Mouse (Mus musculus): Measurements from ENCODE around the gene Zcchc17. TPM values are rescaled to one million over a fixed set of nuclear protein-coding genes. Genes with fewer than 3 reads are reported as not detected.

The Zcchc17 gene
- polyA plus RNA-seq, 1 experiment from 2014 or later: 50.2 TPM

DNA sequence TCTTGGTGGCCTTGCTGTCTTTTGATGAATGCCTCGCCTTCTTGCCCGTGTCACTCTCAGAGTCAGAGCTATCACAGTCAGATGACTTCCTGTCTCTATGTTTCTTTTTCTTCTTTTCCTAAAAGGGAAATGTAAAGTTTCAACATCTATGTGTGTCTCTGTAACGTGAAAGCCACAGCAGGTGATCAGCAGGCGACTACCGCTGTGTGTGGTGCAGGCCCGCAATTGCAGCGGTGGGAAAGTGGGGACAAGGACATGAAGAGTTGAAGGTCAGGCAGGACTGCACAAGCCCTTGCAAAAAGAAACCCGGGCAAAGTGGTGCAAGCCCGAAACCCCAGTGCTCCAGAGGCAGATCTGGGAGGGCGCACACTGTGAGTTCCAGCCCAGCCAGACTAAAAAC lies 43.1 kb downstream of the Zcchc17 start:
- H3K36me3 ChIP-seq: peaks cover 45% of the 10 kb centered on the region
- DNase-seq: no peak
- no peaks in the 10 kb centered on the region for H3K9me3 ChIP-seq (replicated peaks)
- 76% methylated on average over 10 of the region's 10 CpGs for WGBS (ENCODE audit: insufficient replicate concordance)
- H3K4me2 ChIP-seq: no peak overlapping the region
- no peak for ATAC-seq (ENCODE audit: low read depth)
- no peak overlapping the region for H3K27ac ChIP-seq
- no peak overlapping the region for H3K9ac ChIP-seq
- peaks cover 8% of the 10 kb centered on the region for H3K4me1 ChIP-seq (replicated peaks)
- peaks cover 8% of the 10 kb centered on the region for H3K27me3 ChIP-seq
- no peak overlapping the region for H3K4me3 ChIP-seq (replicated peaks)

DNA sequence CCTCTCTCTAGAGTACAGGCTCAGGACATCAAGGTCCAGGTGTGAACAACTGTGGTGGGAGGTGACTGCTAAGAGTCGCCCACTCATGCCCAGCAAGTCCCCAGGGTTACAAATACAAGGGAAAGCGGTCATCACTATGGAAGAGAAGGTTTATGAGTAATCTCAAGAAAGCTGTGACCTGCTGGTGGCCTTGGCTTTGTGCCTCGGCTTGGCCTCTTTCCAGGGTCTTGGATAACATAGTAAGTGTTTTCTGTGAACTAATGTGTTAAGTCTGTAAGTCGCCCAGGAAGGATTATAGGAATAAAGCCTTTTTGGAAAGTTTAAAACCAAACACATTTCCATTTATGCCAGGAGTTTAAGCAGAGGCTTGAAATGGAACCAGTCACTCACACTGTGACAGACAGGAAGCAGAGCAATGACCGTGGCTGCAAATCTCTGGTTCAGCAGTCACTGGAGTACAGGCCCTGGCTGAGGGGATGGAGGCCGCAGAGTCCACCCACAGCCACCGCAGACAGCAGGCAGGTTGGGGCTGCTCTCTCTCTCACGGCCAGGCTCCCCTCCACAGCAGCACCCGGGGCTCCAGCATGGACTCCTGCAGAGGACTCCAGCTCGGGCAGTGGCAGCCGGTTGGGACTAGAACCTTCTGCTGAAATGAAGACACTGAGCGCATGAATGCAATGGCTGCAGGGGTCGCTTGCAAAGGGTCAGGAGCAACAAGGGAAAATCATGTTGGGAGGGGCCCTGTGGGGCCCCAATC lies 43.8 kb downstream of the Zcchc17 start:
- Histone ChIP-seq H3K36me3 (peaks cover 41% of the 10 kb centered on the region), H3K27ac (no peak overlapping the region), H3K4me1 (replicated peaks) (0 out of 2 replicates have a peak, but pooled peaks cover 5% of the 10 kb centered on the region), H3K9ac (no peak overlapping the region), H3K4me3 (replicated peaks) (no peak overlapping the region), H3K9me3 (replicated peaks) (no peaks in the 10 kb centered on the region), H3K27me3 (peaks cover 16% of the 10 kb centered on the region), H3K4me2 (no peak overlapping the region)
- WGBS (ENCODE audit: insufficient replicate concordance): 79% methylated on average over 13 of the region's 13 CpGs
- no peak for DNase-seq
- ATAC-seq (ENCODE audit: low read depth): no peak

DNA sequence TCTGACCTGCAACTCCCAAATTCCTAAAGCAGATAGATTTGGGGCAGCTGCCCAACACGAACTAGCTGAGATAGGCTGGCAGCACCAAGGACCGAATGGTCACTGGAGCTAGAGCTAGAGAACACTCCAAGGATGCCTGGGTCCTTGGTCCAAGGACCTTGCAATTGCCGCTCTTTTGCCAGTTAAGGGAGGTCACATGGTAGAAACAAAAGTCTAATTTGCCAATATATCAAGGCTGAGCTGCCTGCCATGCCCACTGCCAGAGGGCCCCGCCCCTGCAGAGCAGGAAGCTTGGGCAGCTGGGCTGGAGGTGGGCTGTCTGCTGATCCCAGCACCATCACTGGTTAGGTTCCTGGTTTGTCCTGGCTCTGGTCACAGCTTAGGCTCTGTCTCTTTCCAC lies 46.2 kb downstream of the Zcchc17 start:
- no peak overlapping the region for H3K4me3 ChIP-seq (replicated peaks)
- no peak overlapping the region for H3K4me2 ChIP-seq
- H3K36me3 ChIP-seq: peaks cover 22% of the 10 kb centered on the region
- no peaks in the 10 kb centered on the region for H3K9me3 ChIP-seq (replicated peaks)
- DNase-seq (no peak), ATAC-seq (ENCODE audit: low read depth) (no peak)
- WGBS (ENCODE audit: insufficient replicate concordance): 71% methylated on average over 4 of the region's 4 CpGs
- H3K27me3 ChIP-seq: peaks cover 40% of the 10 kb centered on the region
- no peak overlapping the region for H3K27ac ChIP-seq
- H3K4me1 ChIP-seq (replicated peaks): peaks cover 10% of the 10 kb centered on the region
- no peak overlapping the region for H3K9ac ChIP-seq

DNA sequence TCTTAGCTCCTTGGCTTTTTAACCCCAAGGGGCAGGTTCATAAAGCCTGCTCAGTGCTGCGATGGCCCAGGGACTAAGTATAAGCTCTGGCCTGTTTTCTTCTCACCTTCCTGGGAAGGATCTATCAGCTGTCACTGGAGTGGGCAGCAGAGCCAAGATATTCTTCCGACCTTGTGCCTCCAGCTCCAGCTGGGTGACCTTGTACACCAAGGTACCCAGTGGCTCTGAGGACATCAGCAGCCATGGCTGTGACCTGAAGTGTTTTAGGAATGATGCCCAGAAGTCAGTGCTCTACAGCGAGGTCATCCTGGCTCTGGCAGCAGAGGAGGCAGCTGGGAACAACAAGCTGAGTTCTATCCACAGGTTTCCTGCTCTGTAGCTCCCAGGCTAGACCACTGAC lies 47.2 kb downstream of the Zcchc17 start:
- DNase-seq: no peak
- 73% methylated on average over 3 of the region's 3 CpGs for WGBS (ENCODE audit: insufficient replicate concordance)
- H3K4me3 ChIP-seq (replicated peaks): no peak overlapping the region
- ATAC-seq (ENCODE audit: low read depth): no peak
- H3K27ac ChIP-seq: no peak overlapping the region
- H3K36me3 ChIP-seq: peaks cover 21% of the 10 kb centered on the region
- H3K9me3 ChIP-seq (replicated peaks): no peaks in the 10 kb centered on the region
- H3K27me3 ChIP-seq: peaks cover 50% of the 10 kb centered on the region
- H3K9ac ChIP-seq: no peak overlapping the region
- peaks cover 21% of the 10 kb centered on the region for H3K4me1 ChIP-seq (replicated peaks)
- H3K4me2 ChIP-seq: no peak overlapping the region

DNA sequence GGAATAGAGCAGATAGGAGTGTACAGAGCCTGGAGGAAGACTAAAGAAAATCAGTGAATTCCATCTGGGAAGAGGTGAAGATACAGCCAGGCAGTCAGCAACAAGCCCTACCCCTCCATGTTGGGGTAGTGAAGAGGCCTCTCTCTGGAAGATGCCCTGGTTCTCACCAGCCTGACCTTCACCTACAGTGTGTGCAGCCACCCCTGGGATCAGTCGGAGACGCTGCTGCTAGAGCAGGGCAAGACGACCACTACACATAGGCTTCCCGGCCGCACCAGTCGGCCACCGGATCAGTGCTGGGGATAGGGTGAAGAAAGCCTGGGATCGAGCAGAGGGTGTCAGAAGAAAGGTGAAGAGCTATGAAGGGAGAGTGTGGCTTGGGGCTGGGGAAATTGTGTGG lies 50.5 kb downstream of the Zcchc17 start:
- no peak overlapping the region for H3K27ac ChIP-seq
- H3K4me1 ChIP-seq (replicated peaks): peaks cover 19% of the 10 kb centered on the region
- H3K4me2 ChIP-seq: no peak overlapping the region
- H3K9me3 ChIP-seq (replicated peaks): no peaks in the 10 kb centered on the region
- H3K27me3 ChIP-seq: peaks cover 79% of the 10 kb centered on the region
- peak overlapping the region; percentile 57 for H3K4me3 ChIP-seq (replicated peaks)
- peaks cover 3% of the 10 kb centered on the region; the same call in 1 of the 2 replicates for H3K36me3 ChIP-seq
- H3K9ac ChIP-seq: no peak overlapping the region
- DNase-seq (no peak), ATAC-seq (ENCODE audit: low read depth) (no peak)
- 42% methylated on average over 8 of the region's 8 CpGs for WGBS (ENCODE audit: insufficient replicate concordance)

DNA sequence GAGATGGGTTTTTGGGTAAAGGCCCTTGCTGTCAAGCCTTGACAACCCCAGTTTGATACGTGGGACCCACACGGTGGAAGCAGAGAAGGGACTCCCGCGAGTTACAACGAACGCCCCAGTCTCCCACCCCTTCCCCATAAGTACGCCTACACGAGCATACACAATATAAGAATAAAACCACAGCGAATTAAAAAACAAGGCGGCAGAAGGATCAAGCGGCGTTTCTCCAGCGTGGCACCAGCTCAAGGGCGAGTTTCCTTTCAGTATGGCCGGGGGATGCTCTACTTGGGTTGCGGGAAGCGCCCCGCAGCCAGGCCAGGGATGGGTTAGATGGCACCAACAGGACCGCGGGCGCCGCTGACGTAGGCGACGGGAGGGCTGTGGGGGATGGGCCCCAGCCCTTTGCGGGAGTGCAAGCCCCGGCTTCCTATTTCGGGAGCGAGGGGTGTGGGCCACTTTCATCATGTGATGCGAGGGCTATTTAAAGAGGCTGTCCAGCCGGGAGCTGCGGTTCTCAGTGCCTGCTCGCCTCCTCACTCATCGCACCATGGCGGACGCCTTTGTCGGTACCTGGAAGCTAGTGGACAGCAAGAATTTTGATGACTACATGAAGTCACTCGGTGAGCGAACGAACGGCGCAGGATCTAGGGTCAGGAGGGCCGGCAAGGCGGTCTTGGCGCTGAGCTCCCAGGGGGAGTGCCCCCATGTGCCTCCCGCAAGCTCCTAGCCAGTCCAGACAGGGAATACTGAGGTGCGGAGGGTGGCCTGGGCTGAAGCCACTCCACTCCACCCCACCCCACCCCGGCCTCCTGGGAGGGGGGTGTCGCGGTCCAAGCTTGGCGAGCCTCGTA lies 51.3 kb downstream of the Zcchc17 start, which contains the start of the genes Fabp3 and Gm10570:
TSS of gene Fabp3 (plus strand) at position 365 of the 851 bp plus-strand sequence.
TSS of gene Gm10570 (minus strand) at position 444 of the 851 bp plus-strand sequence.
- peak within 1 kb of the TSS; percentile 57 for H3K4me3 ChIP-seq (replicated peaks)
- no peaks in the 10 kb centered on the region for H3K9me3 ChIP-seq (replicated peaks)
- peak within 1 kb of the TSS; percentile 49; the same call in 1 of the 2 replicates for H3K9ac ChIP-seq
- no peak for DNase-seq
- ATAC-seq (ENCODE audit: low read depth): no peak
- 1% methylated on average over 52 of the region's 52 CpGs for WGBS (ENCODE audit: insufficient replicate concordance)
- H3K27me3 ChIP-seq: peaks cover 85% of the 10 kb centered on the region
- H3K36me3 ChIP-seq: no peaks in the 10 kb centered on the region
- H3K4me1 ChIP-seq (replicated peaks): peaks cover 21% of the 10 kb centered on the region
- H3K27ac ChIP-seq: no peak within 1 kb of the TSS
- H3K4me2 ChIP-seq: peak within 1 kb of the TSS; percentile 79

DNA sequence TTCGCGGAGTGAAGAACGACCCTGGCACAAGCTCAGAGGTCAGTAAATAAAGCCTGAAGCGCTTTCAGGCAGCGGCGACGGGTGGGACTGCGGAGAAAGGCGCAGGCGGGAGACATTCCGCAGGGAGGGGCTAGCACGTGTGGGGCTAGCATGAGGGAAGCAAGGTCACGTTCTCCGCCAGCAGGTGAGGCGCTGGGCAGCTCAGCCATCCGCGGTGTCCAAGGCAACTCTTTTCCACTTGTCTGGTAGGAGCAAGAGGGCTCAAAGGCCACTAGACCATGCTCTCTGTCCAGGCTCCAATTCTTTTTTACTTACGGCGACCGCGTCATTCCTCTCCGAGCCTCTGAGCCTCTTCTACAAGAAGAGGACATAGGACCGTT lies 51.9 kb downstream of the Zcchc17 start:
- no peak for DNase-seq
- ATAC-seq (ENCODE audit: low read depth): no peak
- peaks cover 87% of the 10 kb centered on the region for H3K27me3 ChIP-seq
- peak overlapping the region; percentile 57 for H3K4me3 ChIP-seq (replicated peaks)
- no peaks in the 10 kb centered on the region for H3K9me3 ChIP-seq (replicated peaks)
- WGBS (ENCODE audit: insufficient replicate concordance): under 1% methylated on average over 23 of the region's 23 CpGs
- H3K36me3 ChIP-seq: no peaks in the 10 kb centered on the region
- H3K27ac ChIP-seq: no peak overlapping the region
- H3K9ac ChIP-seq: peak overlapping the region; percentile 49; the same call in 1 of the 2 replicates
- peak overlapping the region; percentile 79 for H3K4me2 ChIP-seq
- peaks cover 24% of the 10 kb centered on the region for H3K4me1 ChIP-seq (replicated peaks)

DNA sequence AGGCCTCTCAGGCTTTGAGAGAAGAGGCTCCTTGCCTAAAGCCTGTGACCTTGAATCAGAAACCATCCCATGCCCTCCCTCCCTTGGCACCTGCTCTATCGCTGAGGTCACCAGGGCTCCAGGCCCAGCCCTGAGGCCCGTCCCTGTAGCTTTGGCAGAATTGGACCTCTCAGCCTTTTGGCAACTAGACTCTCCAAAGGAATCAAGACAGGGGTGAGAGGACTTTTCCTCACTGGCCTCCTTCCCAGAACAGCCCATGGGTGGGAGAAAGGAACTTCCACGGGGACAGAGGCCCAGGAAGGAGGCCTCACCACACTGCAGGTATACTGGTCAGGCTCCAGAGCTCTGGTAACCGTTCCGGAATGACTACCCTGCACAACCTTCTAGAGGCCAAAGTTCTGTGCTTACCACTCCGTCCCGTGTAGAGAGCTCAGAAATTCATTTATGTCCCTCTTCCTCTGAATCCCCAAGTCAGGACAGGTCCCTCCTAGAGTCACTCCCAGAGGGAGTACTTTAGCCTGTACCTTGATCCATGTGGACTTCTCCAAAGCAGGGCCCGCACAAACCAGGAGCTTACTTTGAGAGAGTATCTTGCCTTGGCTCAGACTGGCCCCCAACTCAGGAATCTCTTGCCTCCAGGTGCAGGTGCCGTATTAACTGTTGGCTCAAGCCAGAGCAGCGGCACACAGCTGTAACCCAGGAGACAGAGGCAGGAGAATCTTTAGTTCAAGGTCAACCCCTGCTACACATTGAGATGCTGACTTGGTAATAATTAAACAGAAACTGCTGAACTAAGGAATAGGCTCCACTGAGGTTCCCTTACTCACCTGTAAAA lies 52.7 kb downstream of the Zcchc17 start:
- peak overlapping the region; percentile 79; the same call in 1 of the 2 replicates for H3K4me2 ChIP-seq
- no peaks in the 10 kb centered on the region for H3K36me3 ChIP-seq
- 71% methylated on average over 10 of the region's 10 CpGs for WGBS (ENCODE audit: insufficient replicate concordance)
- H3K9me3 ChIP-seq (replicated peaks): no peaks in the 10 kb centered on the region
- ATAC-seq (ENCODE audit: low read depth) (no peak), DNase-seq (no peak)
- no peak overlapping the region for H3K9ac ChIP-seq
- H3K27me3 ChIP-seq: peaks cover 82% of the 10 kb centered on the region
- H3K4me1 ChIP-seq (replicated peaks): peaks cover 33% of the 10 kb centered on the region
- no peak overlapping the region for H3K4me3 ChIP-seq (replicated peaks)
- no peak overlapping the region for H3K27ac ChIP-seq

DNA sequence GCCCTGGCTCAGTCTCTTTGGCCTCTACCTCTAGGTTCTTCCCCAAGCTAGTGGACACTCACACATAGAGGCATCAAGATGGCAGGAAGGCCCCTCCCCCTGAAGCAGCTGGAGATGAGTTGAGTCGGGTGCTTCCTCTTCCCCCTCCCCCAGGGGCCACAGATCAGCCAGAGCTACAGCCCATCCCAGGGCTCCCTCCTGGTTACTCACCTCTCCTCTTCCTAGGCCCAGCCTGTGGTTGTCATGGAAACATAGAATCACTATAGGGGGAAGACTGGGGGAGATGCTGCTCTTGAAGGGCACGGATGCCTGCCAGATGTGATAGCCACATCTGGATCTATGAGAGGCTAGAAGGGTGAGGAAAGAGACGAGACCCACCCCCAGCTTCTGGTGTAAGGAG lies 55.0 kb downstream of the Zcchc17 start:
- Histone ChIP-seq H3K4me3 (replicated peaks) (no peak overlapping the region), H3K9ac (no peak overlapping the region), H3K36me3 (no peaks in the 10 kb centered on the region), H3K27me3 (peaks cover 59% of the 10 kb centered on the region), H3K27ac (no peak overlapping the region), H3K9me3 (replicated peaks) (no peaks in the 10 kb centered on the region), H3K4me1 (replicated peaks) (peaks cover 40% of the 10 kb centered on the region), H3K4me2 (no peak overlapping the region)
- WGBS (ENCODE audit: insufficient replicate concordance): 32% methylated on average over 3 of the region's 3 CpGs
- DNase-seq (no peak), ATAC-seq (ENCODE audit: low read depth) (no peak)

DNA sequence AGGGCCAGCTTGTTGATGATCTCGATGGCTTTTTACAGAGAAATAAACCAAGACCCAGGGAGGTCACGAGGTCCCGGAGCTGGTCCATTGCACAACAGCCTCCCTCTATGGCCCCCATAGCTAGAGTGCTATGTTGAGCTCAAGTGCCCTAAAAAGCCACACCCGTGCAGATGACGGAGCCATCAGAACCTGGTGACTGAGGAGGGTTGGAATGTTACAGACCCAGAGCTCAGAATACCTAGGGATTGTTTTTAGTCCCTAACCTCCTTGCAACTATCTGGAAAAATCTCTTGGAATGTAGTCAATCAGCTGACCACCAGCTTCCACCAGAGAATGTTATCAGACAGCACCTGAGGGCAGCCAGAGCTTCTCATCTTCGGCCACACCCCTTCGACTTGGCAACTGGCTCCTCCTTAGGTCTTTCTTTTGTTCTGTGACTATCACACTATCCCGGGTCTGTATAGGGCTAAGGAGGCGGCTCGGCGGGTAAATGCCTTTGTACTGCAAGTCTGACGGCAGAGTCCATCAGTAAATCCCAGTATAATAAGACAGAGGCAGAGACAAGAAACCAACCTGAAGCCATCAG lies 57.4 kb downstream of the Zcchc17 start:
- peaks cover 35% of the 10 kb centered on the region for H3K27me3 ChIP-seq
- peaks cover 47% of the 10 kb centered on the region for H3K4me1 ChIP-seq (replicated peaks)
- no peak overlapping the region for H3K4me3 ChIP-seq (replicated peaks)
- no peak overlapping the region for H3K27ac ChIP-seq
- ATAC-seq (ENCODE audit: low read depth) (peak; percentile 66), DNase-seq (peak; percentile 46)
- peak overlapping the region; percentile 41 for H3K4me2 ChIP-seq
- WGBS (ENCODE audit: insufficient replicate concordance): 31% methylated on average over 12 of the region's 12 CpGs
- no peak overlapping the region for H3K9ac ChIP-seq
- no peaks in the 10 kb centered on the region for H3K36me3 ChIP-seq
- no peaks in the 10 kb centered on the region for H3K9me3 ChIP-seq (replicated peaks)

All from liver, embryonic 13.5 days (tissue).